Mouse (Mus musculus): ENCODE data around the gene Zfp423. TPM values are rescaled to one million over a fixed set of nuclear protein-coding genes. Genes with fewer than 3 reads are reported as not detected.

Gene Zfp423
- polyA plus RNA-seq, 1 experiment from 2014 or later: 33.4 TPM

- Histone ChIP-seq H3K27me3 (no peaks in the 10 kb centered on the region), H3K4me1 (replicated peaks) (peaks cover 44% of the 10 kb centered on the region), H3K36me3 (no peaks in the 10 kb centered on the region), H3K9me3 (no peaks in the 10 kb centered on the region), H3K9ac (peak overlapping the region; percentile 30; the same call in 1 of the 2 replicates), H3K4me2 (peak overlapping the region; percentile 92), H3K4me3 (peak overlapping the region; percentile 89), H3K27ac (replicated peaks) (no peak overlapping the region)
- no peak for ATAC-seq (ENCODE audit: low FRiP score, low read depth)
- 3% methylated on average over 26 of the region's 26 CpGs for WGBS
Observed at GRCm38 (mm10) chr8:87962514-87963225, 3.3 kb upstream of the Zfp423 start.

DNA sequence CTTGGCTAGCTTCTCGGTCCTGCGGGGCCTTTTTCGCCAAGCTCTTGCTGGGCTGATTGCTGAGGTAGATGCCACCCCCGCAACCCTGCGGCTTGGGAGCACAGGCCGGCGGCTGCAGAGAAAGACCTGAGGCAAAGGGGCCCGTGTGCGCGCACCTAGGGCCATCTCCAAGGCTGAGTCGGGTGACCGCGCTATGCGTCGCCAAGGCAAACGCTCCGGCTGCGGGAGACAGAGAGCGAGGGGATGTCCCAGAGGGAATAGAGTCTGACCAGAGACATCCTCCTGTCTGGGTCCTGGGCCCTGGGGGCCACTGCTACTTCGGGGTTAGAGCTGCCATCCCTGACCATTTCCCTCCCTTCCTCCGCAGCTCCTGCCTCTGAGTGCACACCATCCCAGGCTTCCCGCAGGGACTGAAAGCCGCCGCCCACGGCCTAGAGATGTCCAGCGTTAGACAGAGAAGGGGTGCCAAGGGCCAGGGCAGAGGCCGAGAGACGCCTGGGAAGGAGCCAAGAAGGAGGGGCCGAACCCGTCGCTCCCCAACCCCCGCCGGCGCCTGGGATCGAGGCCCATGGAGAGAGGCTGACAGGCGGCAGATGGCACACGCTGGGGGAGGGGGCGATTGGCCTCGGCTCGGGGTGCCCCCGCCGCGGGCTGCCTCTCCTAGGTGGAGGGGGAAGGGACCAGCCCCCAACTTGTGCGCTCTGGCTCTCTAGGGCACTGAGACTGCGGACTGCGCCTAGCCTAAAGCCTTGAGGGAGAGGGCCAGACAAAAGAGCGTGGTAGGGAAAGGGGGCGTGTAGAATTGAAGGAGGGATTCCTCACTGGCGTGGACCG, 2.5 kb upstream of the Zfp423 start:
- no peak; the same call in 1 of the 2 replicates for ATAC-seq (ENCODE audit: low FRiP score, low read depth)
- peak overlapping the region; percentile 30 for H3K9ac ChIP-seq
- no peaks in the 10 kb centered on the region for H3K27me3 ChIP-seq
- peak overlapping the region; percentile 89 for H3K4me3 ChIP-seq
- H3K4me1 ChIP-seq (replicated peaks): peaks cover 47% of the 10 kb centered on the region
- H3K9me3 ChIP-seq: no peaks in the 10 kb centered on the region
- peak overlapping the region; percentile 92 for H3K4me2 ChIP-seq
- under 1% methylated on average over 49 of the region's 50 CpGs for WGBS
- peak overlapping the region; percentile 44; the same call in 1 of the 2 replicates for H3K27ac ChIP-seq (replicated peaks)
- H3K36me3 ChIP-seq: no peaks in the 10 kb centered on the region

DNA sequence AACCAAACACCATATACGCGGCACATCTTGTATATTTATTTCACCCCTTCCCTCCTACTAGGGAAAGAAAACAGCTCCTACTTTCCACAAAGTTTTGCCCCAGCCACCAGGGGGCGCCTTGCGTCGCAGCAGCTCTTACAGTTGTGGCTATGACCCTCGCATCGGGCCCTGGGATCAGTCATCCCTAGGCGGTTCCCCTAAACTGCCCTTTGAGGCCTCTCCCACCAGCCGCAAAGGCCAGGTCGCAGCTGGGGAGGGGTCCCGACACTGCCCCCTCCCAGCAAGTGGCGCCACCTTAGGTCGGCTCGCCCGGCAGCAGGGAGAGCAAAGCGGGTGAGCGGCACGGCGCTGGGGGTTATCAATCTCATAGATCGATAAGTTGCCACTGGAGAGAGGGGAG, 1.7 kb upstream of the Zfp423 start:
- peak overlapping the region; percentile 89 for H3K4me3 ChIP-seq
- 0 out of 2 replicates have a peak overlapping the region, but pooled peaks have one; percentile 30 for H3K9ac ChIP-seq
- peaks cover 55% of the 10 kb centered on the region for H3K4me1 ChIP-seq (replicated peaks)
- no peak for ATAC-seq (ENCODE audit: low FRiP score, low read depth)
- no peaks in the 10 kb centered on the region for H3K36me3 ChIP-seq
- peak overlapping the region; percentile 92 for H3K4me2 ChIP-seq
- no peaks in the 10 kb centered on the region for H3K9me3 ChIP-seq
- 0 out of 2 replicates have a peak overlapping the region, but pooled peaks have one; percentile 96 for H3K27ac ChIP-seq (replicated peaks)
- 1% methylated on average over 20 of the region's 20 CpGs for WGBS
- no peaks in the 10 kb centered on the region for H3K27me3 ChIP-seq

- Histone ChIP-seq H3K4me1 (replicated peaks) (peaks cover 64% of the 10 kb centered on the region), H3K4me2 (peak overlapping the region; percentile 92), H3K27ac (replicated peaks) (peak overlapping the region; percentile 96), H3K27me3 (no peaks in the 10 kb centered on the region), H3K9ac (peak overlapping the region; percentile 85), H3K4me3 (peak overlapping the region; percentile 89), H3K36me3 (no peaks in the 10 kb centered on the region), H3K9me3 (no peaks in the 10 kb centered on the region)
- WGBS: under 1% methylated on average over 56 of the region's 76 CpGs
- ATAC-seq (ENCODE audit: low FRiP score, low read depth): peak; percentile 80
Observed at GRCm38 (mm10) chr8:87960061-87960749, 810 bp upstream of the Zfp423 start.

- H3K4me2 ChIP-seq: peak overlapping the region; percentile 92
- H3K4me1 ChIP-seq (replicated peaks): peaks cover 72% of the 10 kb centered on the region
- peak; percentile 49 for ATAC-seq (ENCODE audit: low FRiP score, low read depth)
- H3K27me3 ChIP-seq: no peaks in the 10 kb centered on the region
- no peaks in the 10 kb centered on the region for H3K36me3 ChIP-seq
- peak overlapping the region; percentile 96 for H3K27ac ChIP-seq (replicated peaks)
- no peaks in the 10 kb centered on the region for H3K9me3 ChIP-seq
- H3K9ac ChIP-seq: peak overlapping the region; percentile 85
- WGBS: under 1% methylated on average over 94 of the region's 115 CpGs
- H3K4me3 ChIP-seq: peak overlapping the region; percentile 89
Observed at GRCm38 (mm10) chr8:87958451-87959319, 710 bp downstream of the Zfp423 start.

DNA sequence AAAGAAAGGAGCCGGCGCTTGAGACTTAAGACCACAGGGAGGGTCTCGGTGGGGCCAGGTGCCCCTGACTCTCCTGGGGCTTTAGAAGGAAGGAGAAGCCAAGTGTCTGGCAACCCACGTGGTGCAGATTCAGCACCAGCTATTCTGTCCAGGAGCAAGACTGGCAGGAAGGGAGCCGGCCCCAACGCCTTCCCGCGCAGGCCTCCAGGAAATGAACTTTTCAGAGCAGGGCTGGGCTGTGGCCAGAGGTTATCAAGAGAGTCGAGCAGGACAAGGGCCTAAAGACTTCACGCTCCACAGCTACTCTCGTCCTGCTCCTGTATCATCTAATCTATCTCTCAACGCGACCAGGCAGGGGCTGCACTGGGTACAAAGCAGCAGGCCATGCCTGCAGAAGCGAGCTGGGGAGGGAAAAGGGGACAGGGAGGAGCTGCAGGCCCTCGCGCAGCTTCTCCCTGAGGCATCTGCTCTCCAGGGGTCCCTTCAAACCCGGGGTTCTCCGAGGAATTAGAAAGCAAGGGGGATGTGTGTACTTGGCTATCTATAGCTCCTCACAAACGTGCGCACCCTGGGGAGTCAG, 1.4 kb downstream of the Zfp423 start:
- Histone ChIP-seq H3K9ac (peak overlapping the region; percentile 85), H3K27ac (replicated peaks) (peak overlapping the region; percentile 96), H3K4me2 (peak overlapping the region; percentile 92), H3K9me3 (no peaks in the 10 kb centered on the region), H3K36me3 (no peaks in the 10 kb centered on the region), H3K4me3 (peak overlapping the region; percentile 89), H3K27me3 (no peaks in the 10 kb centered on the region), H3K4me1 (replicated peaks) (peaks cover 75% of the 10 kb centered on the region)
- WGBS: 2% methylated on average over 20 of the region's 20 CpGs
- no peak for ATAC-seq (ENCODE audit: low FRiP score, low read depth)

DNA sequence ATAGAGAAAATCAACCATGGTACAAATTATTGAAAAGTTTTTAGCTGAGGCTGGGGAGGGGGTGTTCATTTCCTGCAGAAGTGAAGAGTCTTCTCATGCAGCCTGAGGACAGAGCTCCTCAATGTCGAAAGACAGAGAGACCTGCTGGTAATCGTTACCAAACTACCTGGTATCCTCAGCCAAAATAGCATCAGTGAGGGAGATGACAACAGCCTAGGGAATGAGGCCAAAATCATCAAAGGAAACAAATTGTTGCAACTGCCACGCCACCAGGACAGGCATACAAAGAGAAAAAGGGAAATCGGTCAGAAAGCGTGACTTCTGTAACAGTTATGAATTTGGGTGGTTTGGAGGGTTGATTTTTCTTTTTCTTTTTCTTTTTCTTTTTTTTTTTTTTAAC, 3.4 kb downstream of the Zfp423 start:
- Histone ChIP-seq H3K27me3 (no peaks in the 10 kb centered on the region), H3K4me2 (peak overlapping the region; percentile 92), H3K36me3 (no peaks in the 10 kb centered on the region), H3K4me3 (no peak overlapping the region), H3K4me1 (replicated peaks) (peaks cover 65% of the 10 kb centered on the region), H3K27ac (replicated peaks) (no peak overlapping the region), H3K9me3 (no peaks in the 10 kb centered on the region), H3K9ac (no peak overlapping the region)
- no peak for ATAC-seq (ENCODE audit: low FRiP score, low read depth)
- 39% methylated on average over 5 of the region's 5 CpGs for WGBS

DNA sequence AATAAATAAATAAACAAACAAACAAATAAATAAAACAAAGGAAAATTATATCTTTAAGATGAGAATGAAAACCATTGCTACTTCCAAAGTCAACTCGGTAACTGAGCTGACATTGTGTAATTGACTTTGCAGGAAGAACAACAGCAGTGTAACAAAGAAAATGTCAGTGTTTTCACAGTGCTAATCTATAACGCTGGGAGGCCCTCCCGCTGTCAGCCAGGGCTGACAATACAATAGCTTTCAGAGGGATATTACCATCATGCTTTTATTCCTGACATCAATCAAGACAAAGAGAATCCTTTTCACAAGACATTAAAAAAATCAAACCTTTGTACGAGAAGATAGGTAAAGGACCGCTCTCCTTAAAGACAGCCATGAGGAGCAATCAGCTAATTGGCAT, 5.9 kb downstream of the Zfp423 start:
- Histone ChIP-seq H3K27ac (replicated peaks) (no peak overlapping the region), H3K9me3 (no peaks in the 10 kb centered on the region), H3K4me3 (no peak overlapping the region), H3K36me3 (no peaks in the 10 kb centered on the region), H3K9ac (0 out of 2 replicates have a peak overlapping the region, but pooled peaks have one; percentile 6), H3K4me2 (peak overlapping the region; percentile 20; the same call in 1 of the 2 replicates), H3K27me3 (no peaks in the 10 kb centered on the region), H3K4me1 (replicated peaks) (peaks cover 68% of the 10 kb centered on the region)
- no peak for ATAC-seq (ENCODE audit: low FRiP score, low read depth)
- WGBS: 12% methylated on average over 5 of the region's 5 CpGs

DNA sequence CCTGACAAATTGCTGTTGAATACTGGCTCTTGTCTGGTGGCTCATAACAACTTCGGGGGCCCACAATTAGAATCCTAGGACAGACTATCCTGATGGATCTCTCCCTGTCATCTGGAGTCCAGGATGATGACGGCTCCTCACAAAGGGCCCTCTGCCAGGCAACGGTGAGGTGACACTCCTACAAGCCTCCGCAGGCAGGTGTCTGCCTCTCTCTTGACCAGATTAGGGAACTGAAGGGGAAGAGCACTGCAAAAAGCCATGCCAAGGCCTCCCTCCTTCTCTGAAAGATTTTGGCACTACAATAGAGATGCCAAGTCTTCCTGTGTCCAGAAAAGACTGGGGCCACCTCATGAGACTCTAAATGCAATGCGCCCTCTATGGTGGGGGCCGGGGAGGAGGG, 7.1 kb downstream of the Zfp423 start:
- Histone ChIP-seq H3K27ac (replicated peaks) (no peak overlapping the region), H3K9me3 (no peaks in the 10 kb centered on the region), H3K4me1 (replicated peaks) (peaks cover 64% of the 10 kb centered on the region), H3K4me3 (no peak overlapping the region), H3K27me3 (no peaks in the 10 kb centered on the region), H3K4me2 (no peak overlapping the region), H3K9ac (no peak overlapping the region), H3K36me3 (no peaks in the 10 kb centered on the region)
- WGBS: 54% methylated on average over 6 of the region's 6 CpGs
- peak; percentile 16; the same call in 1 of the 2 replicates for ATAC-seq (ENCODE audit: low FRiP score, low read depth)

DNA sequence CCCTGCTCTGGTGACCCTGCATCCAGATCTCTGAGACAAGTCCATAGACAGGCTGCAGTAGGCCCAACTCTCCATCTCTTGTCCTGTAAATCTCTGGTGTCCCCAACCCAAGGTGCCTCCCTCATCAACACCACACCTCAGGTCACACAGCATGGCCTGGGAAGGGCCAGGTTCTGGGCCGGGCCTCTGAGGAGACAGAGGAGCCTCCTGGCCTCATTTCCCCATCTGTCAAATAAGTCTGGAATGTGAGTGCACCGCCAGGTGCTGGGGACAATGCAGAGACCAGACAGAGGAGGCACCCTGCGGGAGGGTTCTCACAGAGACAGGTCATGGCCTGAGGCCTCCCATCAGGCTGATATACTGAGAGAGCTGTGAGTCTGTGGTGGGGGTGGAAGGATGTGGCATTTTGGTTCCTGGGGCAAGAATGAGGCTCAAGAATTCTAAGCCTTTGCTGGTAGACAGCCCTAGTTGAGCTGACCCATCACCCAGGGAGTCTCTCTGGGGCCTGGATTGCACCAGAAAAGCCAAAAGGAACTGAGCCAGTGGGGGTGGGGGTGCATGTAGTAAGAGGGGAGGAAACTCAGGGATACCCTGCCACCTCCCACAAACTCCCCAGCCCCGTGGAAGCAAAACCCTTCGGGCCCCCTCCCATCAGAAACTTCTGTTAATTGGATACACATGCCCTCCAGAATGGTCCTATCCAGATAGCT, 15.0 kb downstream of the Zfp423 start:
- whole genome bisulfite sequencing: 33% methylated on average over 5 of the region's 5 CpGs
- H3K4me2 ChIP-seq: peak overlapping the region; percentile 76
- no peak overlapping the region for H3K9ac ChIP-seq
- H3K27ac ChIP-seq (replicated peaks): no peak overlapping the region
- no peaks in the 10 kb centered on the region for H3K9me3 ChIP-seq
- peaks cover 44% of the 10 kb centered on the region for H3K4me1 ChIP-seq (replicated peaks)
- H3K27me3 ChIP-seq: no peaks in the 10 kb centered on the region
- peak; percentile 28; the same call in 1 of the 2 replicates for ATAC-seq (ENCODE audit: low FRiP score, low read depth)
- H3K4me3 ChIP-seq: no peak overlapping the region
- no peaks in the 10 kb centered on the region for H3K36me3 ChIP-seq

Measured in hindbrain, embryonic 15.5 days (tissue).